In the genomic region with DNA sequence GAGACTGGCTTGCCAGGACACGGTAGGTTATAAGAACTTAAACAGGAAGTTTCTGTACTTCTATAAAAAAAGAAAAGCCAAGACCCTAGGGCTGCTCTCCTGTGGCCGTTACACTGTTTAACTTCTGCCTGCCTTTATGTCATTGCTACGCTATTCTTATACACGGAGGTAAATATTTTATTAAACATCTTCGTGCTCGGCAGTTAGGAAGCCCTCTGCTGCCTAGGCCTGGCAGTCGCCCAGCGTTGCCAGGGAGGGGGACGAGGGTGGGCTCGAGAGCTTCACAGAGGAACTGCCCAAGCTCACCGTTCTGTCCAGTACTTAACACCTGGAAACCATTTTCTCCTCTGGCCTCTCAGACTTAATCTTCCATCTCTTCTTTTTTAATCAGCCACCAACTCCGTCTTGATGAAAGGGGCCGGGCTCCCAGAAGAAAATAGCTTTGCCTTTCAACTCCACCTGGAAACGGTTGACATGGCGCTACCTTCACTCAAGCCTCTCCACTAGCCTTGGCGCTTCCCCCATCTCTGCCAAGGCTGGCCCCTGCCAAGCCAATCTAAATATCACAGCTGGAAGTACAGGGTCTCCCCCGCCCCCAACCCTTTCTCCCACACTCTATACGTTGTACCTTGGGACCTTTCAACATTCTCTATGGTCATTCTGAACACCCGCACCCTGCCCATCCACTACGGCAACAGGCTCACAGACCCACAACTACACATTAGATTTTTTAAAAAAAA, we compare ENCODE assay signal across 7 mouse cellular contexts. TPM values are rescaled to one million over a fixed set of nuclear protein-coding genes. Genes with fewer than 3 reads are reported as not detected.
DNase-seq lines count a peak whose midpoint lies in the region; ATAC-seq lines count a peak whose summit lies in the region.

No protein-coding gene starts in this region.

- H3K27me3 ChIP-seq in embryonic facial prominence, embryonic 13.5 days = no peaks in the 10 kb centered on the region
- H3K27me3 ChIP-seq in hindbrain, embryonic 14.5 days (ENCODE audit: control insufficient read depth, insufficient read depth, low read length) = no peaks in the 10 kb centered on the region
- H3K27me3 ChIP-seq in midbrain, embryonic 13.5 days = no peaks in the 10 kb centered on the region

- H3K9me3 ChIP-seq in embryonic facial prominence, embryonic 13.5 days = no peaks in the 10 kb centered on the region
- no peaks in the 10 kb centered on the region for H3K9me3 ChIP-seq in hindbrain, embryonic 14.5 days (ENCODE audit: control insufficient read depth, low read length)
- no peaks in the 10 kb centered on the region for H3K9me3 ChIP-seq in midbrain, embryonic 13.5 days

- H3K4me3 ChIP-seq in embryonic facial prominence, embryonic 13.5 days = no peak overlapping the region
- no peak overlapping the region for H3K4me3 ChIP-seq in hindbrain, embryonic 14.5 days (replicated peaks; ENCODE audit: low read length)
- no peak overlapping the region for H3K4me3 ChIP-seq in midbrain, embryonic 13.5 days (replicated peaks)

- WGBS in embryonic facial prominence, embryonic 13.5 days = 30% methylated on average over 20 of the region's 20 CpGs
- WGBS in hindbrain, embryonic 14.5 days = 55% methylated on average over 20 of the region's 20 CpGs
- 61% methylated on average over 20 of the region's 20 CpGs for WGBS in midbrain, embryonic 13.5 days

- no peak for ATAC-seq in embryonic facial prominence, embryonic 13.5 days (ENCODE audit: insufficient number of reproducible peaks, insufficient read depth, low FRiP score, low TSS enrichment, low read depth)
- no peak for ATAC-seq in hindbrain, embryonic 14.5 days (ENCODE audit: low FRiP score)
- peak; percentile 53 for ATAC-seq in midbrain, embryonic 13.5 days

- H3K36me3 ChIP-seq in embryonic facial prominence, embryonic 13.5 days = no peaks in the 10 kb centered on the region
- H3K36me3 ChIP-seq in hindbrain, embryonic 14.5 days (replicated peaks; ENCODE audit: control insufficient read depth, insufficient read depth) = no peaks in the 10 kb centered on the region
- no peaks in the 10 kb centered on the region for H3K36me3 ChIP-seq in midbrain, embryonic 13.5 days

- H3K27ac ChIP-seq in embryonic facial prominence, embryonic 13.5 days = 0 out of 2 replicates have a peak overlapping the region, but pooled peaks have one; percentile 28
- peak overlapping the region; percentile 44; the same call in 1 of the 2 replicates for H3K27ac ChIP-seq in hindbrain, embryonic 14.5 days
- H3K27ac ChIP-seq in midbrain, embryonic 13.5 days = no peak overlapping the region

- peak; percentile 18 to 36 for DNase-seq in lung, adult 18-20 months
- DNase-seq in lung, postnatal 10 days = no peak
- DNase-seq in hindbrain, embryonic 14.5 days (ENCODE audit: low spot score) = no peak
- no peak for DNase-seq in layer of hippocampus, adult 11-12 months (ENCODE audit: low spot score)
- no peak for DNase-seq in gastrocnemius, adult 8-10 months (ENCODE audit: low spot score in 2 of 2)

- 0 out of 2 replicates have a peak overlapping the region, but pooled peaks have one; percentile 11 for H3K9ac ChIP-seq in embryonic facial prominence, embryonic 13.5 days
- H3K9ac ChIP-seq in hindbrain, embryonic 14.5 days = no peak overlapping the region
- no peak overlapping the region for H3K9ac ChIP-seq in midbrain, embryonic 13.5 days (replicated peaks)

- peak overlapping the region; percentile 42 for H3K4me2 ChIP-seq in embryonic facial prominence, embryonic 13.5 days
- H3K4me2 ChIP-seq in hindbrain, embryonic 14.5 days (replicated peaks) = no peak overlapping the region
- no peak overlapping the region for H3K4me2 ChIP-seq in midbrain, embryonic 13.5 days (replicated peaks)

- peaks cover 28% of the 10 kb centered on the region for H3K4me1 ChIP-seq in embryonic facial prominence, embryonic 13.5 days
- H3K4me1 ChIP-seq in hindbrain, embryonic 14.5 days (replicated peaks; ENCODE audit: control insufficient read depth, insufficient read depth, low read length) = peaks cover 6% of the 10 kb centered on the region
- peaks cover 17% of the 10 kb centered on the region for H3K4me1 ChIP-seq in midbrain, embryonic 13.5 days (replicated peaks)

RNA-seq across cellular contexts. Expression of a gene that starts 9.6 kb away (rescaled TPM):
- 18.7 and 19.0 TPM in 2 replicates for polyA plus RNA-seq in embryonic facial prominence, embryonic 13.5 days (2015; fragmentation: Nextera tagmentation; extraction: Ambion mirVana)
- polyA plus RNA-seq in hindbrain, embryonic 14.5 days (2014; fragmentation: Nextera tagmentation; extraction: Ambion mirVana) = 22.4 and 26.5 TPM in 2 replicates
- 38.5 and 41.0 TPM in 2 replicates for polyA plus RNA-seq in midbrain, embryonic 13.5 days (2015; fragmentation: Nextera tagmentation; extraction: Ambion mirVana)
- total RNA-seq in gastrocnemius, adult 8-10 months (2022) = 100 to 1,000 TPM; 150 to 209 (median 176) TPM

Comparison
In these comparisons a context has a peak if more than half of its experiments do, and no peak if none do; other contexts are left out.
1. DNase-seq: peak in lung, adult 18-20 months (2 of 2); none in lung, postnatal 10 days (single experiment), hindbrain, embryonic 14.5 days (single experiment), layer of hippocampus, adult 11-12 months (single experiment) and gastrocnemius, adult 8-10 months (0 of 2).